Mouse (Mus musculus) liver, embryonic 12.5 days (tissue): ENCODE results near the gene 1700022I11Rik. TPM values are rescaled to one million over a fixed set of nuclear protein-coding genes. Genes with fewer than 3 reads are reported as not detected.

ENCODE experiments used
- ATAC-seq: fragments of 200-750 bp; cut with Nextera tagmentation; 2 replicates; pipeline ENCODE4 v1.8.0; 2017; ENCODE audit warnings: moderate number of reproducible peaks, mild to moderate bottlenecking, moderate library complexity
- H3K27ac ChIP-seq: fragments of 300-500 bp; sonication (generic); 2 replicates; pipeline ENCODE4 v1.5.1; 2016; ENCODE audit warnings: mild to moderate bottlenecking
- H3K27me3 ChIP-seq: fragments of 300-500 bp; sonication (generic); replicated peaks from 2 replicates; pipeline ENCODE4 v1.6.1; 2016; ENCODE audit warnings: mild to moderate bottlenecking, moderate library complexity
- H3K36me3 ChIP-seq: fragments of 300-500 bp; sonication (generic); 2 replicates; pipeline ENCODE4 v1.6.1; 2016; ENCODE audit warnings: mild to moderate bottlenecking, moderate library complexity
- H3K4me1 ChIP-seq: fragments of 300-500 bp; sonication (generic); 2 replicates; pipeline ENCODE4 v1.6.1; 2016
- H3K4me2 ChIP-seq: fragments of 300-500 bp; sonication (generic); 2 replicates; pipeline ENCODE4 v1.6.1; 2016; ENCODE audit warnings: mild to moderate bottlenecking, moderate library complexity
- H3K4me3 ChIP-seq: fragments of 300-500 bp; sonication (generic); 2 replicates; pipeline ENCODE4 v1.5.1; 2016; ENCODE audit warnings: mild to moderate bottlenecking, moderate library complexity
- H3K9ac ChIP-seq: fragments of 300-500 bp; sonication (generic); 2 replicates; pipeline ENCODE4 v1.6.1; 2016; ENCODE audit warnings: mild to moderate bottlenecking, moderate library complexity
- H3K9me3 ChIP-seq: fragments of 300-500 bp; sonication (generic); replicated peaks from 2 replicates; pipeline ENCODE4 v1.6.1; 2016; ENCODE audit warnings: mild to moderate bottlenecking, moderate library complexity
- WGBS: fragments of 180-500 bp; shearing (Covaris S2); methylation state at CpG from one replicate; pipeline ENCODE4 v1.1.7; 2016; ENCODE audit not compliant: insufficient replicate concordance; 5-methylcytosine and 5-hydroxymethylcytosine counted together
- polyA plus RNA-seq: library from polyadenylated mRNA; unstranded; fragments of >200 nt; fragmentation: Nextera tagmentation; extraction: Ambion mirVana; gene quantifications from 2 replicates; pipeline ENCODE4 v1.2.1, GENCODE M21; 2016

1700022I11Rik gene
- polyA plus RNA-seq, 1 experiment from 2014 or later = 0.20 TPM

GRCm38 (mm10) chr4:42953435-42954094 lies 15.8 kb upstream of the 1700022I11Rik start:
- WGBS = 49% methylated on average over 10 of the region's 10 CpGs
- H3K4me3 ChIP-seq = no peak overlapping the region
- no peaks in the 10 kb centered on the region for H3K9me3 ChIP-seq
- no peak for ATAC-seq
- H3K9ac ChIP-seq = no peak overlapping the region
- H3K4me2 ChIP-seq = no peak overlapping the region
- no peak overlapping the region for H3K27ac ChIP-seq
- peaks cover 15% of the 10 kb centered on the region for H3K4me1 ChIP-seq
- H3K36me3 ChIP-seq = no peaks in the 10 kb centered on the region
- peaks cover 51% of the 10 kb centered on the region for H3K27me3 ChIP-seq

GRCm38 (mm10) chr4:42954297-42954696 lies 15.1 kb upstream of the 1700022I11Rik start:
- H3K9me3 ChIP-seq = no peaks in the 10 kb centered on the region
- H3K27ac ChIP-seq = no peak overlapping the region
- 13% methylated on average over 10 of the region's 10 CpGs for WGBS
- ATAC-seq = no peak
- H3K4me1 ChIP-seq = peaks cover 15% of the 10 kb centered on the region
- peaks cover 44% of the 10 kb centered on the region for H3K27me3 ChIP-seq
- no peak overlapping the region for H3K9ac ChIP-seq
- no peak overlapping the region for H3K4me2 ChIP-seq
- H3K4me3 ChIP-seq = no peak overlapping the region
- no peaks in the 10 kb centered on the region for H3K36me3 ChIP-seq

GRCm38 (mm10) chr4:42955200-42955599 lies 14.2 kb upstream of the 1700022I11Rik start:
- 77% methylated on average over 3 of the region's 3 CpGs for WGBS
- no peak overlapping the region for H3K27ac ChIP-seq

GRCm38 (mm10) chr4:42956581-42956980 lies 12.8 kb upstream of the 1700022I11Rik start:
- Histone ChIP-seq H3K27ac (no peak overlapping the region), H3K4me1 (no peaks in the 10 kb centered on the region), H3K9me3 (no peaks in the 10 kb centered on the region), H3K36me3 (no peaks in the 10 kb centered on the region), H3K9ac (no peak overlapping the region), H3K4me2 (no peak overlapping the region), H3K4me3 (no peak overlapping the region), H3K27me3 (peaks cover 21% of the 10 kb centered on the region)
- WGBS = 77% methylated on average over 17 of the region's 17 CpGs
- no peak for ATAC-seq

More at GRCm38 (mm10) chr4:42955200-42955599, 14.2 kb upstream of the 1700022I11Rik start:
- H3K4me3 ChIP-seq = no peak overlapping the region
- H3K4me2 ChIP-seq = no peak overlapping the region
- peaks cover 8% of the 10 kb centered on the region for H3K4me1 ChIP-seq
- peaks cover 35% of the 10 kb centered on the region for H3K27me3 ChIP-seq
- no peak overlapping the region for H3K9ac ChIP-seq
- no peaks in the 10 kb centered on the region for H3K36me3 ChIP-seq
- no peaks in the 10 kb centered on the region for H3K9me3 ChIP-seq
- no peak for ATAC-seq

GRCm38 (mm10) chr4:42957306-42957705 lies 12.1 kb upstream of the 1700022I11Rik start:
- 66% methylated on average over 11 of the region's 11 CpGs for WGBS
- H3K9ac ChIP-seq = no peak overlapping the region
- no peaks in the 10 kb centered on the region for H3K4me1 ChIP-seq

GRCm38 (mm10) chr4:42957979-42958378 lies 11.4 kb upstream of the 1700022I11Rik start:
- no peaks in the 10 kb centered on the region for H3K9me3 ChIP-seq
- H3K27ac ChIP-seq = no peak overlapping the region
- H3K4me2 ChIP-seq = no peak overlapping the region
- H3K4me1 ChIP-seq = no peaks in the 10 kb centered on the region
- no peak for ATAC-seq
- no peaks in the 10 kb centered on the region for H3K36me3 ChIP-seq
- WGBS = 77% methylated on average over 8 of the region's 8 CpGs
- H3K27me3 ChIP-seq = peaks cover 9% of the 10 kb centered on the region; the same call in 1 of the 2 replicates
- H3K4me3 ChIP-seq = no peak overlapping the region
- no peak overlapping the region for H3K9ac ChIP-seq

More at GRCm38 (mm10) chr4:42957306-42957705, 12.1 kb upstream of the 1700022I11Rik start:
- Histone ChIP-seq H3K9me3 (no peaks in the 10 kb centered on the region), H3K36me3 (no peaks in the 10 kb centered on the region), H3K27me3 (peaks cover 14% of the 10 kb centered on the region), H3K4me2 (no peak overlapping the region), H3K4me3 (no peak overlapping the region), H3K27ac (no peak overlapping the region)
- ATAC-seq = no peak

GRCm38 (mm10) chr4:42958942-42959341 lies 10.5 kb upstream of the 1700022I11Rik start:
- Histone ChIP-seq H3K9ac (no peak overlapping the region), H3K27ac (no peak overlapping the region), H3K4me1 (no peaks in the 10 kb centered on the region), H3K9me3 (no peaks in the 10 kb centered on the region), H3K27me3 (peaks cover 14% of the 10 kb centered on the region; the same call in 1 of the 2 replicates), H3K36me3 (no peaks in the 10 kb centered on the region), H3K4me2 (no peak overlapping the region), H3K4me3 (no peak overlapping the region)
- ATAC-seq = no peak
- 66% methylated on average over 8 of the region's 8 CpGs for WGBS

- H3K36me3 ChIP-seq = no peaks in the 10 kb centered on the region
- no peaks in the 10 kb centered on the region for H3K4me1 ChIP-seq
- H3K27ac ChIP-seq = no peak overlapping the region
- H3K9ac ChIP-seq = no peak overlapping the region
- H3K9me3 ChIP-seq = no peaks in the 10 kb centered on the region
- H3K4me2 ChIP-seq = no peak overlapping the region
- peaks cover 18% of the 10 kb centered on the region for H3K27me3 ChIP-seq
- WGBS = 37% methylated on average over 4 of the region's 4 CpGs
- no peak for ATAC-seq
- H3K4me3 ChIP-seq = no peak overlapping the region
These were observed 10.0 kb upstream of the 1700022I11Rik start for GRCm38 (mm10) chr4:42959382-42959781.

- Histone ChIP-seq H3K27me3 (peaks cover 25% of the 10 kb centered on the region), H3K9ac (no peak overlapping the region), H3K4me1 (peaks cover 4% of the 10 kb centered on the region; the same call in 1 of the 2 replicates), H3K4me3 (no peak overlapping the region), H3K27ac (no peak overlapping the region), H3K4me2 (no peak overlapping the region), H3K36me3 (no peaks in the 10 kb centered on the region), H3K9me3 (no peaks in the 10 kb centered on the region)
- WGBS = 22% methylated on average over 4 of the region's 4 CpGs
- ATAC-seq = no peak
These were observed 7.8 kb upstream of the 1700022I11Rik start for GRCm38 (mm10) chr4:42961592-42961991.

GRCm38 (mm10) chr4:42963480-42963879 lies 5.9 kb upstream of the 1700022I11Rik start:
- Histone ChIP-seq H3K27ac (no peak overlapping the region), H3K9me3 (no peaks in the 10 kb centered on the region), H3K4me2 (no peak overlapping the region), H3K27me3 (peaks cover 15% of the 10 kb centered on the region), H3K4me3 (no peak overlapping the region), H3K36me3 (no peaks in the 10 kb centered on the region), H3K9ac (no peak overlapping the region), H3K4me1 (peaks cover 4% of the 10 kb centered on the region; the same call in 1 of the 2 replicates)
- WGBS = 83% methylated on average over 2 of the region's 2 CpGs
- no peak for ATAC-seq

- Histone ChIP-seq H3K4me1 (peaks cover 4% of the 10 kb centered on the region; the same call in 1 of the 2 replicates), H3K36me3 (no peaks in the 10 kb centered on the region), H3K27me3 (peaks cover 15% of the 10 kb centered on the region), H3K4me3 (no peak overlapping the region), H3K9me3 (no peaks in the 10 kb centered on the region), H3K4me2 (peak overlapping the region; percentile 36), H3K27ac (no peak overlapping the region), H3K9ac (no peak overlapping the region)
- ATAC-seq = peak; percentile 46; the same call in 1 of the 2 replicates
- 15% methylated on average over 12 of the region's 12 CpGs for WGBS
These were observed 4.2 kb upstream of the 1700022I11Rik start for GRCm38 (mm10) chr4:42965039-42965719.

GRCm38 (mm10) chr4:42972952-42973351 lies 3.5 kb downstream of the 1700022I11Rik start:
- peaks cover 7% of the 10 kb centered on the region for H3K36me3 ChIP-seq
- no peaks in the 10 kb centered on the region for H3K9me3 ChIP-seq
- H3K27ac ChIP-seq = no peak overlapping the region
- H3K4me2 ChIP-seq = no peak overlapping the region
- H3K4me1 ChIP-seq = no peaks in the 10 kb centered on the region
- H3K4me3 ChIP-seq = no peak overlapping the region
- 0 out of 2 replicates have a peak, but pooled peaks cover 5% of the 10 kb centered on the region for H3K27me3 ChIP-seq
- no peak overlapping the region for H3K9ac ChIP-seq
- WGBS = 66% methylated on average over 4 of the region's 4 CpGs
- ATAC-seq = no peak
